Mouse (Mus musculus): Measurements from ENCODE around the gene Adcy1.

GRCm38 (mm10) chr11:7226200-7226599 is 162.9 kb downstream of the Adcy1 start:
- TF ChIP-seq CTCF (IDR thresholded peaks at IDR 0.05; ENCODE audit: control insufficient read depth, insufficient read depth, insufficient read length) (no peak), FOSL1 (IDR thresholded peaks at IDR 0.05; ENCODE audit: insufficient read depth, low read length, poor library complexity, severe bottlenecking) (no peak), MYOG (IDR thresholded peaks at IDR 0.05; ENCODE audit: control insufficient read depth, extremely low read depth, insufficient read length) (no peak), USF1 (IDR thresholded peaks at IDR 0.05; ENCODE audit: low read depth) (no peak)
